Mouse (Mus musculus): Measurements from ENCODE around the gene Pias3.
"Not testable (repeated sequence)": the region's sequence is repeated elsewhere in the genome, so short reads cannot be mapped to it uniquely, and the experiment has no call there.

Pias3 gene

GRCm38 (mm10) chr3:96696198-96696765 is at the start of gene Pias3:
Pias3 (plus strand) TSS chr3:96696384.
- peak; percentile 65 for DNase-seq

- DNase-seq, result no peak
These were observed 48.8 kb upstream of the Pias3 start for GRCm38 (mm10) chr3:96647365-96647764.

- no peak for DNase-seq
These were observed 35.3 kb upstream of the Pias3 start for GRCm38 (mm10) chr3:96660901-96661300.

- DNase-seq, result no peak
These were observed 33.4 kb upstream of the Pias3 start for GRCm38 (mm10) chr3:96662731-96663316.

DNA sequence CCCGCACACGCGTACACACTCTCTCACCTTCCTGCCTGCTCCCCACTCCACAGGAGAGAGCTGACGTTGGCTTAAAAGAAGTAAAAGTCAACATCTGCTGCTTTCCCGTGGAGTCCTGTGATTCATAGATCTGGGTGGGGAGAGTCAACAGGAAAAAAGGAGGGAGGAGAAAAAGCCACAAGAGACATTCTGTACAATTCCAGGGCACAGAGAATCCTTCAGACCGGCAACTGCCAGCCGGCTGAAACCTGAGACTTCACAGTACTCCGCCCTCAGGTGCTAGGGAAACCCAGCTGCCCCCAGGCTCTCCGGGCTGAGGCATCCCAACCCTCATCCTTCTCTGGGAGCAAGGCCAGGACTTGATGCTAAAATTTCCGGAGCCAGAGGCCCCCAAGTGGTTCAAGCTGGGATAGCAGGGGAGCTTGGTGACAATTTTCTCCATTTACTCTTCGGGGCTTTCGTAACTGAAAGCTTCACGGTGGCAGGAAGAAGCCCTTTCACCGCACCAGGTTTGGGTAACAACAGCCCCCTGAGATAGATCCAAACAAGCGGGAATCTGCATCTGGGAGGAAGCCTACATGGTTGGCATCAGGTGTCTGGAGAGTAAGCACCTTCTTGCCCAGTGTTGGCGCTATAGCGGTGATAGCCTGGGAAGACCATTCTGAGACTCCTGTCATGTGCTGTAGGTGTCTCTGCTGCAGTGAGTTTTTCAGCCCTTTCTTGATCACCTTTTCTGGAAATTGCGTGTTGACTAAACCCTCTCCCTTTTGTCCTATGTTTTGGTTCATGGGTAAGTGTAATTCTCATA is 32.5 kb upstream of the Pias3 start:
- DNase-seq, result peak; percentile 73

DNA sequence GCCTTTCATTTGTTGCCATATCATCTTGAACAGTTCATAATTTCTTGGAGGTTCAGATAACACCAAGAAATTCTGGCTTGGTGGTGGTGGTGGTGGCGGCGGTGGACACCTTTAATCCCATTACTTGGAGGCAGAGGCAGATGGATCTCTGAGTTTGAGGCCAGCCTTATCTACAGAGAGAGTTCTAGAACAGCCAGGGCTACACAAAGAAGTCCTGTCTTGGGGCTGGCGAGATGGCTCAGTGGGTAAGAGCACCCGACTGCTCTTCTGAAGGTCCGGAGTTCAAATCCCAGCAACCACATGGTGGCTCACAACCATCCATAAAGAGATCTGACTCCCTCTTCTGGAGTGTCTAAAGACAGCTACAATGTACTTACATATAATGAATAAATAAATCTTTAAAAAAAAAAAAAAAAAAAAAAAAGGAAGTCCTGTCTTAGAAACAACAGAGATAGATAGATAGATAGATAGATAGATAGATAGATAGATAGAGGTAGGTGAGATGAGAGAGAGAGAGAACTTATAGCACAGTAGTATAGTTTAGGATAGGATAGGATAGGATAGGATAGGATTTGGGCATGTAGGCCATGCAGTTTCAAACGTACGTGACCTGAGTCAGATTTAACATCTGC is 30.3 kb upstream of the Pias3 start:
- not testable (repeated sequence) for DNase-seq

DNA sequence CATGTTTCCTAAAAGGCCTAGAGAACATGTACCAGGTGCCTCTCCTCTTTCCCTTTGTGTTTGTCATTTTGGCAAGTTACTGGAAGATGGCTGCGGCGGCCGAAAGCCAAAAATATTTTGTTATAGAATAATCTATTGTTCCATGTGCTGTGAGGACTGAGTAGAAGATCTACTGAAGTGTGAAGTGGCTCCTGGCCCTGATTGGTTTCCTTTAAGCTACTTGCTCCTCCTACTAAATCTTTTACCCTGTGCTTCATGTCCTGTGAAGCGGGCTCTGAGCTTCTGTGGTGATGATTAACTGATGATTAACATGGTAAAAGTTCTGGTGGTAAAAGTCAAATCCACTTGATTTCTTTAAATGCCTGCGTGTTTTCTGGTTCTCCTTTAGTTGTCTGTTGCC is 29.3 kb upstream of the Pias3 start:
- no peak for DNase-seq

DNA sequence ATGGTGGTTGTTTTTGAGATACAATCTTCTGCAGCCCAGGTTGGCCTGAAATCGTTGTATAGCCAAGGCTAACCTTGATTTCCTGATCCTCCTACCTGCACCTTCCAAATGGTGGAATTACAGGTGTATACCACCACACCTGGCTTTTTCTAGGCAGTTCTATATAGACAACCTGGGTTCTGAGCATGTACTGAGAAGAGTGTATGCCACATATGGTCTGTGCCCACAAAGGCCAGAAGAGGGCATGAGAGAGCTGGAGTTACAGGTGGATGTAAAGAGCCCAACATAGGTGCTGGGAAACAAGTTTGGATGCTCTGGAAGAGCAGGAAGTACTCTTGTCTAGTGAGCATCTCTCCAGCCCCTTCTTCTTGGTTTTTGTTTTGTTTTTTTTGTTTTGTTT is 28.9 kb upstream of the Pias3 start:
- DNase-seq, result peak; percentile 38

- DNase-seq, result no peak
These were observed 27.6 kb upstream of the Pias3 start for GRCm38 (mm10) chr3:96668424-96669067.

- DNase-seq, result peak; percentile 79
These were observed 26.3 kb upstream of the Pias3 start, which contains the start of gene Ankrd35 for GRCm38 (mm10) chr3:96669727-96670468. Ankrd35 (plus strand) TSS chr3:96670131.

DNA sequence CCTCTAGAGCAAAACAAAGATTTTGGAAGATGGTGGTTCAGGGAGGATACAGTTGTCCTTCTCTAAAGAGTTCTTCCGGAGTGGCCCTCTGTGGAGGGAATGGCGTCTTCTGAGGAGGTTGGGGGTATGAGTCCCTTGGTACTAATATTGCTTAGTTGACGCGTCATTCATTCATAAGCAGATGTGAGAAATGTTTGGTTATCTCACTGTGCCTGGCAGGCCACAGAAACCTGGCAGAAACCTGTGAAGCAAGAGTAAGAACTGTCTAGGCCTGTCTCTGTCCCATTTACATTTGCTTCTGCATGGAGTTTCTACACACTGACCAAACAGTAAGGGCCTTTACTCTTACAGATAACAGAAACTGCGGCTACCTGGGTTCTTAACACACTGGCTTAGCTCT is 24.7 kb upstream of the Pias3 start:
- no peak for DNase-seq

GRCm38 (mm10) chr3:96673514-96673913 is 22.7 kb upstream of the Pias3 start:
- DNase-seq, result no peak

DNA sequence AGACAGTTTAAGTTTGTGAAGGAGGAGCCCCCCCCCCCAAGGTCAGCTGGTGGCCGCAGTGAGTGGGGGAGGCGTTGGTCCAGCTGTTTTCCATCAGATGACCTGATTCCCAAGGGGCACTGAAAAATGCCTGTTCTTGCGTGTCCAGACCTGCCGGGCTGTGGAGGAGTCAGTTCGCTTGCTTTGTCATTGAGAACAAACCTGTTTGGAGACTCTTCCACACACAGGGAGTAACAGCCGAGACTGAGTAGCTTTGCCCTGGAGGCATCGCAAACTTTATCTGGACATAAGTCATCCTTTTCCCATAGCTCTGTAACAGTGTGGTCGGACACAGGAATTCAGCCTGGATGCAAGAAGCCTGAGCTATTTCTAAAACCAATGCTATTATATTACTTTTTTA is 21.7 kb upstream of the Pias3 start:
- DNase-seq, result no peak

DNA sequence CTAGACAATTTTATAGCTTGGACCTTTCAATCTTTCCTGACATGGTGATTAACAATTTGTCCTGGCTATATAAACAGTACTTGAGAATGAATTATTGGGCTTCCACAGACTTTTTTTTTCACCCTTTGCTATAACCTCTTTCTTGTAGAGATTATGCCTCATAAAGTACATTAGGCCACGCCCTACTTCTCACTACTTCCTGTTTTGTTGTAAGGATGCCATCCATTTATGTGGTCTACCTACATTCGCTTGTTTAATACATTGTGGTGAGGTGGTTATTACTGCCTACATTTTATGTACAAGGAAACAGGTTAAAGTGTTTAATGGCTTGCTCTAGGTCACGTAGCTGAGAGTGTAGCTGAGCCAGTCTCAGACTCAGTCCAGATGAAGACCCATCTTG is 21.0 kb upstream of the Pias3 start:
- DNase-seq, result no peak

- no peak for DNase-seq
These were observed 20.5 kb upstream of the Pias3 start for GRCm38 (mm10) chr3:96675690-96676089.

DNA sequence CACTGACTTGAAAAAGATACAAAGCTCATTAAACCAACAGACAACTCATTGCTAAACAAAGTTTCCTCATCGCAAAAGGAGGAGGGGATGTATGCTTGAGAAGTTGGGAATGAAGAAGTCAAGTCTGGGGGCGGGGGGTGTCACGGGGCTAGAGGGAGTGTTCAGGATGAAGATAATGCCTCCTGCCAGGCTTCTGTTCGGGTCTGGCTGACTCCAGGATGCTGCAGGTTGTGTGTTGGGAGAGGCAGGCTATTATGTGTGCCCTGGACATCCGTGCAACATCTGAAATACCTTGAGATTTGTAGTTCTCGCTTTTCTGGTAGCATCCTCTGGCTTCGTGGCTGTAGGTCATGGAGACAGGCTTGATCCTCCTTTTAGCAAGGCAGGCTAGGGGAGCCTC is 17.7 kb upstream of the Pias3 start:
- no peak for DNase-seq

DNA sequence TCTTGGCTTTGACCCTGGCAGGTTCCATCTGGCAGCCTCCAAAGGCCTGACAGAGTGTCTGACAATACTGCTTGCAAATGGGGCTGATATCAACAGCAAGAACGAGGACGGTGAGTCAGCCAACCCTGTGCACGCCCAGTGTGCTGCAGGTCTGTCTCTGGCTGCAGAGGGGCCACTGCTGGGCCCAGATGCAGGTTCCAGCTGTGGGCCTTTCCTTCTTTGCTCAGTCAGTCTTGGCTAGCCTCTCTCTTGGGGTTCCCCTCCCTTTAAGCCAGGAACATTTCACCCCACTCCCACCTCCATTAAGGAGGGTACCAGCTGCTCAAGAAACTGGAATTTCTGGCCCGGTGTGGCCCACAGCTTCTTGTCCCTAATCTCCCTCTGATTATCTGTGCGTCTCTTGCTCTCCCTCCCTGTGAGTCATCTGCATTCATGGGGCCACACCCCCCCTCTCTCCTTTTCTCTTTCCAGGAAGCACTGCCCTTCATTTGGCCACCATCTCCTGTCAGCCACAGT is 17.0 kb upstream of the Pias3 start:
- no peak for DNase-seq

GRCm38 (mm10) chr3:96680269-96680956 is 15.8 kb upstream of the Pias3 start:
- DNase-seq, result no peak

DNA sequence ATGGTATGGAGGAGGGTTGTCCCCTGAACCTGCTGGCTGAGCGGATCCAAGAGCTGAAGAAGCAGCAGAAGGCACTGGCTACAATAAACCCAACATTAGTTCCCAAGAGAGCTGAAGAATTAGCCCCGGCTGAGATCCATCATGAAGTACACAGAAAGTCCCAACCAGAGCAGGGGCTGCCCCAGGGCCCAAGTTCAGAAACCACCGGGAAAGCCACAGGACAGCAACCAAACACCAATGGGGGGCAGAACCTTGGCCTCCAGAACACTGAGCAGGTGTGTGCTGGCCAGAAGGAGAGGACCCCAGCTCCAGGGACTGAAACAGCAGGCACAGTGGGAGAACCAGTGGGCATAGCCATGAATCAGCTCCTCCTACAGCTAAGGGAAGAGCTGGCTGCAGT is 12.7 kb upstream of the Pias3 start:
- DNase-seq, result no peak

DNA sequence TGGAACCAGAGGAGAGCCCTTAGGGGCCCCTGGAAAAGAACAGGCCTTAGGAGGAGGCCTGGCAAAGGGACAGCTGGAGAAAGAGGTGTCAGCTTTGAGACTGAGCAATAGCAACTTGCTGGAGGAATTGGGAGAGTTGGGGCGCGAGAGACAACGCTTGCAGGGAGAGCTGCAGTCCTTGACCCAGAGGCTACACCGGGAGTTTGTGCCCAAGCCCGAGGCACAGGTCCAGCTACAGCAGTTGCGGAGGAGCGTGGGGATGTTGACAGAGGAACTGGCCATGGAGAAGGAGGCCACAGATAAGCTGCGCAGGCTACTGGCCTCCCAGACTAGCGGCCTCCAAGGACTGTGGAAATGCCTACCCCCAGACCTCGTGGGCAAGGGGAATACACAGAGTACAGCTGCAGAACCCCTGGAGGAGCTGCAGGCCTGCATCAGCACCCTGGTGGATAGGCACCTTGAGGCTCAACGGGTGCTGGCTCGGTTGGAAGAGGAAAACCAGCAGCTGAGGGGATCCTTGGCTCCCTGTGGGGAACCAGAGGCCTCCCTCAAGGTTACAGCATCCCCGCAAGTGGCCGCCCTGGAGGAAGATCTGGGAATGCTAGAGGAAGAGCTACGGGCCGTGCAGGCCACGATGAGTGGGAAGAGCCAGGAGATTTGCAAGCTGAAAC is 11.9 kb upstream of the Pias3 start:
- DNase-seq, result no peak

- no peak for DNase-seq
These were observed 11.4 kb upstream of the Pias3 start for GRCm38 (mm10) chr3:96684822-96685156.

Data from thymus, postnatal 25 days (tissue).